Mouse (Mus musculus): ENCODE measurements around the gene Pitpnm3.

Pitpnm3 gene

GRCm38 (mm10) chr11:72022827-72023226 lies 112.8 kb downstream of the Pitpnm3 start:
- no peak for DNase-seq (ENCODE audit: low spot score)

GRCm38 (mm10) chr11:72021015-72021414 lies 114.6 kb downstream of the Pitpnm3 start:
- DNase-seq (ENCODE audit: low spot score): no peak

GRCm38 (mm10) chr11:72017253-72017601 lies 118.4 kb downstream of the Pitpnm3 start:
- DNase-seq (ENCODE audit: low spot score): no peak

GRCm38 (mm10) chr11:72016518-72017252 lies 118.9 kb downstream of the Pitpnm3 start:
- DNase-seq (ENCODE audit: low spot score): no peak

GRCm38 (mm10) chr11:72014674-72015073 lies 120.9 kb downstream of the Pitpnm3 start:
- no peak for DNase-seq (ENCODE audit: low spot score)

GRCm38 (mm10) chr11:72011955-72012354 lies 123.6 kb downstream of the Pitpnm3 start:
- no peak for DNase-seq (ENCODE audit: low spot score)

GRCm38 (mm10) chr11:72010940-72011722 lies 124.4 kb downstream of the Pitpnm3 start:
- no peak for DNase-seq (ENCODE audit: low spot score)

GRCm38 (mm10) chr11:72010367-72010766 lies 125.2 kb downstream of the Pitpnm3 start:
- no peak for DNase-seq (ENCODE audit: low spot score)

GRCm38 (mm10) chr11:72005547-72005946 lies 130.0 kb downstream of the Pitpnm3 start:
- no peak for DNase-seq (ENCODE audit: low spot score)

GRCm38 (mm10) chr11:72003171-72003570 lies 132.4 kb downstream of the Pitpnm3 start:
- DNase-seq (ENCODE audit: low spot score): peak; percentile 61

- no peak for DNase-seq (ENCODE audit: low spot score)
Measured at GRCm38 (mm10) chr11:72002138-72002853, 133.3 kb downstream of the Pitpnm3 start.

GRCm38 (mm10) chr11:72000194-72000593 lies 135.4 kb downstream of the Pitpnm3 start:
- no peak for DNase-seq (ENCODE audit: low spot score)
